Mouse (Mus musculus) E14TG2a.4 (cell line): ENCODE measurements around the gene Sema6c.
A peak's percentile ranks its signal among the peaks of the same experiment; 100 is the strongest.

ENCODE experiments used
- H3K27me3 ChIP-seq: 2 replicates; pipeline ENCODE4 v1.6.1; 2014; ENCODE audit warnings: low read length, control low read depth; ENCODE audit not compliant: insufficient read depth
- H3K36me3 ChIP-seq: 2 replicates; pipeline ENCODE4 v1.6.1; 2014; ENCODE audit warnings: low read length, control low read depth; ENCODE audit not compliant: insufficient read depth
- H3K4me1 ChIP-seq: replicated peaks from 2 replicates; pipeline ENCODE4 v1.6.1; 2014; ENCODE audit warnings: low read depth, low read length, control low read depth
- H3K4me3 ChIP-seq: replicated peaks from 2 replicates; pipeline ENCODE4 v1.5.1; 2014; ENCODE audit warnings: mild to moderate bottlenecking, low read length
- H3K9me3 ChIP-seq: 2 replicates; pipeline ENCODE4 v1.6.1; 2014; ENCODE audit warnings: low read length, control low read depth
- CTCF ChIP-seq: conservative IDR thresholded peaks from 2 replicates; pipeline ENCODE4 v1.5.1; 2014; ENCODE audit warnings: low read length
- NANOG ChIP-seq: IDR thresholded peaks from 2 replicates; pipeline ENCODE4 v1.6.1; 2014; ENCODE audit warnings: borderline replicate concordance, low read length, mixed read lengths
- POU5F1 ChIP-seq: IDR thresholded peaks from 2 replicates; pipeline ENCODE4 v1.6.1; 2014; ENCODE audit warnings: low read length, borderline replicate concordance

The Sema6c gene

DNA sequence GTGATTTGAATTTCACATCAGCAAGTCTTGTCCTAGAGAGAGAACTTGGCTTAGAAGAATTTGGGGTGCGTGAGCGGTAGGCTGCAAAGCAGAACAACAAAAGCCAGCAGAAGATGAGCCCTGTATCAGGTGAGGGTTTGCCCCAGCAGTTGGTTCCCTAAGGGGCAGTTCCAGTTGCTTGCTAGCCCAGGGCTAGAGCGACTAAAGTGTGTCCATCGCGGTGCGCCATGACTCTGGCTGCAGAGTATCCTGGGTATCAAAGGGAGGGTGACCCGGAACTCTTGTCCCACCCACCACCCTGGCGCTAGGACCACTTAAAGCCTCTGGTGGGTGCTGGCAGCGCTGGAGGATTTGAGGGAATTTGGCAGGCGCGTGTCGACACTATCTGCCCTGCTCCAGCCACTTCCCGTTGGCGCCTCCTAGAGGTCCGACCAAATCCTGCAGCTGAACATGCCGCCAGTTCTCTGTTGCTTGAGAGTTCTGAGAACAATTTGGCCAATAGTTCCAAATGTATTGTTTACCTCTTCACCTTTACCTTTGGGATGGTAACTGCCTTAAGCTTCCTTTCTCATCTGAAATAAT lies 13.8 kb downstream of the Sema6c start:
- TF ChIP-seq CTCF (peak; percentile 94), POU5F1 (no peak)

DNA sequence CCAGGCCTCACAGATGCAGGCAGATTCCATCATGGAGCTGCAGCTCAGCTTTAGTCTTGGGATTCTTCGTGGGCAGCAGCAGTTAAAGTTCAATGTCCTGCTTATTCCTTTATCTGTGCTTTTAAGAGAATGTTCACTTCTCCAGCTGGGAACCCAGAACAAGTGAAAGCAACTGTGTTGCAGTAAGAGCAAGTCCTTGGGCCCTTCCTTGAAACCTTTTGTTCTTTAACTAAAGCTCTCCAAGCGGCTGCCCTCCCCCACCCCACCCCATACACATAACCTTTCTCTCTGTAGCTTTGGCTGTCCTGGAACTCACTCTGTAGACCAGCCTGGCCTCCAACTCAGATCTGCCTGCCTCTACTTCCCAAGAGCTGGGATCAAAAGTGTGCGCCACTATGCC lies 16.2 kb downstream of the Sema6c start:
- Histone ChIP-seq H3K9me3 (no peaks in the 10 kb centered on the region), H3K4me3 (no peak overlapping the region), H3K4me1 (peaks cover 44% of the 10 kb centered on the region), H3K27me3 (peaks cover 28% of the 10 kb centered on the region), H3K36me3 (peaks cover 14% of the 10 kb centered on the region)
- TF ChIP-seq NANOG: no peak
- no peak for TF ChIP-seq CTCF
- TF ChIP-seq POU5F1: no peak

More for the DNA sequence above, 13.8 kb downstream of the Sema6c start:
- peaks cover 31% of the 10 kb centered on the region for H3K36me3 ChIP-seq
- H3K4me3 ChIP-seq: peak overlapping the region; percentile 75
- no peaks in the 10 kb centered on the region for H3K9me3 ChIP-seq
- peaks cover 46% of the 10 kb centered on the region for H3K27me3 ChIP-seq
- H3K4me1 ChIP-seq: peaks cover 44% of the 10 kb centered on the region

DNA sequence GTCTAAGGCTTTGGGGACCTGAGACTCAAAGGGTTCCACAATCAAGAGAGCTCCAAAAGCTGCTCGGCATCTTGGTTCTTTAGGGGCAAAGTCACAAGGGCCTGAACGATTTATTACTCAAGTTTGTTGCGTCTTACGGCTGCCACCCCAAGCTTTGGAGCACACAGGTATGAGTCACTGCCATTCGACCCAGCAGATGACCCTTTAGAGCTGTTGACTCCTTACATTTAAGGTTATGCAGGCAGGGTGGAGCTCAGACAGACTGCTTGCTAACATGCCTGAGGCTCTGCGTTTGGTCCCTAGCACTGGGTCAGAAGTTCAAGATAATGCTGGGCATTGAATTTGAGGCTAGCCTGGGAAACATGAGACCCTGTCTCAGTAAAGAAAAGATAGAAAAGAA lies 17.3 kb downstream of the Sema6c start:
- TF ChIP-seq NANOG: no peak
- TF ChIP-seq CTCF: no peak
- no peak for TF ChIP-seq POU5F1
- H3K4me3 ChIP-seq: no peak overlapping the region

DNA sequence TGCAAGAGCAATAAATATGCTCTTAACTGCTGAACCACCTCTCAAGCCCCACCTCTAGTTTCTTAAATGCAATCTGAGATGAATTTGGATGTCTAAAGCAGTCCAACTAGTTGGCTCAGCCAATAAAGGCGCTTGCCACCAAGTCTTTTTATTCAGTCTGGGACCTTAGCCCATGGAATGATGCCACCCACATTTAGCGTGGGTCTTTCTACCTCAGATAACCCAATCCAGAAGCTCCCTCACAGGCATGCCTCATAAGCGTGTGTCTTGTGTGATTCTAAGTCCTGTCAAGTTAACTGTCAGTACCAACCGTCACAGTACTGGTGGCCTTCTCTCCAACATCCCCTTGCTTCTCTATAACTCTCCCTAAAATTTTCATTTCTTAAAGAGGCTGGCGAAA lies 18.7 kb downstream of the Sema6c start:
- H3K9me3 ChIP-seq: no peaks in the 10 kb centered on the region
- no peak for TF ChIP-seq NANOG
- no peak for TF ChIP-seq POU5F1
- no peak for TF ChIP-seq CTCF
- no peak overlapping the region for H3K4me3 ChIP-seq

More for the DNA sequence above, 17.3 kb downstream of the Sema6c start:
- no peaks in the 10 kb centered on the region for H3K9me3 ChIP-seq
- peaks cover 18% of the 10 kb centered on the region for H3K27me3 ChIP-seq
- peaks cover 17% of the 10 kb centered on the region for H3K36me3 ChIP-seq
- H3K4me1 ChIP-seq: peaks cover 39% of the 10 kb centered on the region

DNA sequence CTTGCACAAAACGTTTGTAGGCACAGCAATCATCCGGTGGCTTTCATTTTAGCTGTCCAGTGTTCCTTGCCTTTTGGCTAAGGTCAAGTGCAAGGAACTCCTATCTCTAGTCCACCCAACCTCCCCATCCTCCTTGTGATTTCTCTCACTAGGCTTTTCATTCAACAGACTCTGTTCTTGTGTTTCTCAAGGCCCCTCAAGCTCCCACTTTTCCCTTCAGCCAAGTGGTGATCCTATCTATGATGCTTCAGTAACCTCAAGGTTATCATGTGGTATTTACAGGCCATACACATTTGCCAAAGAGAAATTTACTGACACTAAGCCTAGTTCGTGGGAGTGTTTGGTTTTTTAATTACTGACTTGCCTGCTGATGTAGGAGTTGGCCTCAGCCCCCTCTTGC lies 19.6 kb downstream of the Sema6c start:
- peaks cover 28% of the 10 kb centered on the region for H3K4me1 ChIP-seq
- 0 out of 2 replicates have a peak, but pooled peaks cover 2% of the 10 kb centered on the region for H3K27me3 ChIP-seq
- no peaks in the 10 kb centered on the region for H3K9me3 ChIP-seq
- TF ChIP-seq POU5F1: no peak
- no peak for TF ChIP-seq CTCF
- TF ChIP-seq NANOG: no peak
- H3K4me3 ChIP-seq: no peak overlapping the region
- peaks cover 40% of the 10 kb centered on the region for H3K36me3 ChIP-seq

More for the DNA sequence above, 18.7 kb downstream of the Sema6c start:
- H3K4me1 ChIP-seq: peaks cover 34% of the 10 kb centered on the region
- peaks cover 4% of the 10 kb centered on the region for H3K27me3 ChIP-seq
- peaks cover 30% of the 10 kb centered on the region for H3K36me3 ChIP-seq

DNA sequence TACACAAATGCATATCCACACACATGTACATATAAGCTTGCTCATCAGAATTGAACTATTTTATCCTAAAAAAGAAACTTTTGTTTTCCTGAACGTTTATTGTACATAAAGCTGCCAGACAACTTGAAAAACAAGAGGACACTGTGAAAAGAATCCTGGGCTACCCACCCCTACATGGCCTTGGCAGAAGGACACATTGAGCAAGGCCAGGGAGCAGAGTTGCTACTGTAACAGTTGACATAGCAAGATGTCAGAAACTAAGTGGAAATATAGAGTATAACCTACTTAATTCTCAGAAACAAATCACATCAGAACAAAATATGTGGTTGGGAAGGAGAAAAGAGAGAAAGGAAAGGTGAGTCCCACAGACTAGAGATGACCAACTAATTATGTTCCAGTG lies 21.6 kb downstream of the Sema6c start:
- peaks cover 9% of the 10 kb centered on the region for H3K4me1 ChIP-seq
- no peaks in the 10 kb centered on the region for H3K9me3 ChIP-seq
- H3K27me3 ChIP-seq: no peaks in the 10 kb centered on the region
- TF ChIP-seq POU5F1 (no peak), NANOG (no peak), CTCF (no peak)
- H3K4me3 ChIP-seq: no peak overlapping the region
- peaks cover 58% of the 10 kb centered on the region for H3K36me3 ChIP-seq

DNA sequence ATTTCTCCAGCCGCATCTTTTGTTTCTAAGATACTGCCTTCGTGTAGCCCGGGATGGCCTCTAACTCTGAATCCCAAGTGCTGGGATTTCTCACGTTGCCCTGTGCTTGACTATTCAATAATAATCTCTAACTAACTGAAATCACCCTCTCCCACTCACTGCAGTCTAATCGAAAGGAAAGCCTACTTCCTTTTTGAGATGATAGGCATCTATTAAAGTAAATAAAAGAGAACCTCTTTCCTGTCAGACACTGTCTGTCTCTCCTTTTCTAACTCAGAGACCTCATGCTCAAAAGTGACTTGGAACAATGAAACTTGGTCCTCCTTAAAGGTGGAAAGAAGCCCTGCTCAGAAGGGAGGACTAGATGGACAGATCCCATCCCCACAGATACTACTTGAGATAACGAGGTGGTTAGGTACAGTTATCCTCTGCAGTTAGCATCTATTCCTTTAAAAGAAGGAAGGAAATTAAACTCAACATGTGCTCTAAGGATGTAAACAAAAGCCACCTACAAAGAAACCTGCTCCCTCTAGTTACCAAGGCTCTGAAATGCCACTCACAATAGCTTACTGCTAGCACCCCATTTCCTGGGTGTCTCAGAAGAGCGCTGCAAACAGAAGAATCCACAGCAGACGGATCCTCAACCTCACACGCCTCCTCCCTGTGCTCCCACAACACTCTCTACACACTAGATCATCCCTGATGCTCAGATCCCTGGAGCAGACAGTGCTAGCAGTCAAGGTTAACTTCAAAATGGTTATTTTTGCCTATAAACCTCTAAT lies 24.7 kb downstream of the Sema6c start:
- Histone ChIP-seq H3K4me1 (no peaks in the 10 kb centered on the region), H3K9me3 (no peaks in the 10 kb centered on the region)
- TF ChIP-seq POU5F1 (no peak), CTCF (no peak), NANOG (no peak)

DNA sequence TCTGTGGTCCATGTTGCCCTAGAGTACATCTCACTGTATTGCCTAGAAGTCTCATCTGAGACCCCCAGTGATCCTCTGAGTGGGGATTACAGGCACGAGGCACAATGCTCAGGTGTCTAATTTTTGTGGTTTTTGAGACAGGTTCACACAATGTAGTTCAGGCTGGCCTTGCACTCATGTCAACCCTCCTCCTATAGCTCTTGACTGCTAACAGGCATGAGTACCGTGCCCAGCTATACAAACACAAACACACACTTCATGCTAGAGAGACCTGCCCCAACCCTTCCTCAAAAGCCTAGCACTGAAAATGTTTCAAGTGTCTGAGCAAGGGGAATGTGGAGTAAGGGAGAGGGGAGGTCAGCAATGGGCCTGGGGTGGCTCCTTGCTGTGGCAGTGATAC lies 25.8 kb downstream of the Sema6c start:
- no peak for TF ChIP-seq POU5F1
- TF ChIP-seq CTCF: no peak
- TF ChIP-seq NANOG: no peak
- Histone ChIP-seq H3K36me3 (peaks cover 95% of the 10 kb centered on the region), H3K4me3 (no peak overlapping the region), H3K27me3 (no peaks in the 10 kb centered on the region), H3K4me1 (no peaks in the 10 kb centered on the region), H3K9me3 (no peaks in the 10 kb centered on the region)

More for the DNA sequence above, 24.7 kb downstream of the Sema6c start:
- no peak overlapping the region for H3K4me3 ChIP-seq
- H3K27me3 ChIP-seq: no peaks in the 10 kb centered on the region
- H3K36me3 ChIP-seq: peaks cover 90% of the 10 kb centered on the region

DNA sequence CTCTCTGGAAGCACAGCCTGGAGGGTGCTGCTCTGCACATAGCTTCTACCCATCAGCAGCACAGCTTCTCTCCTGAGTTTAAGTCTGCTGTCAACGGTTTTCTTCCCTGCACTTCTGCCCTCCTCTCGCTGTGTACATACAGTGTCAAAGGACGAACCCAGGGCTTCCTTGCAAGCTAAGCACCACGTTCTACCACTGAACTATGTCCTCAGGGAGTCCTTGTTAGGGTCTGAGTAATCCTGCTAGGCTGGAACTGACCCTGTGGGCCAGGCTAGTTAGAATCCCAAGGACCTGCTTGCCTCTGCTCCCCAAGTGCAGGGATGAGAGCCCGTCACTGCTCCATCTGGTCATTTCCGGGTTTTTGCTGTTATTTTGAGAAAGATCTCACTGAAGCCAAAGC lies 26.6 kb downstream of the Sema6c start:
- H3K36me3 ChIP-seq: peaks cover 95% of the 10 kb centered on the region
- H3K27me3 ChIP-seq: no peaks in the 10 kb centered on the region
- no peak overlapping the region for H3K4me3 ChIP-seq
- TF ChIP-seq POU5F1 (no peak), CTCF (no peak)
- H3K4me1 ChIP-seq: no peaks in the 10 kb centered on the region
- H3K9me3 ChIP-seq: no peaks in the 10 kb centered on the region
